Mouse (Mus musculus): ENCODE measurements around the gene Defb21.
A peak's percentile ranks its signal among the peaks of the same experiment; 100 is the strongest.

Defb21 gene

DNA sequence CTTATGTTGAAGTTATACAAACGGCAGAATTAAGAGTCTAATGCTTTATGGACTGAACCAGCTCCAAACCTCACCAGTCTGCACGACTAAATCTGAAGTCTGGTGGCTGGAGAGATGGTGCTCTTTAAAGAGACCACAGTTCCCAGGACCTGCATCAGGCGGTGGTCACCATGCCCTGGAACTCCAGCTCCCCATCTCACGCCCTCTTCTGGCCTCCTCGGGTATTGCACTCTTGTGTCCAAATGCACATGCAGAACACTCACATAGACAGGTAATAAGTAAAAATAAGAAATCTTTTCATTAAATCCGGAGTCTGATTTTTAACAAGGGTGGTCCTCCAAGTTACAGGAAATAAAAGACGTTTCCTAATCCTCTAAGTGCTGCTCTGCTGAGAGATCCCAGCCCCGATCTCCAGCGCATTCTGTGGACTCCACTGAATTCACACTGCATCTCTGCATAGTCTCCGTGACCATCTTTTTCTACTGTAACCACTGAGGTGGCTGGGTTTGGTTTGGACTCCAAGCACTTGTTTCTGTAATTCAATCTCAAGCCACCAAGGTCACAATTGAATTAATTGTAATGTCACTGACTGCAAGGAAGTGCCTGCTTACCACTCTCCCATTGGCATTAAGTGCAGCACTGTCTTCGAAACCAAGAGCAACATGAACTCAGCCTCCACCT, at the start of gene Defb21:
Gene Defb21 (plus strand): TSS at position 631 of the 681 bp plus-strand sequence.
- peak; percentile 8 to 12 for DNase-seq

DNA sequence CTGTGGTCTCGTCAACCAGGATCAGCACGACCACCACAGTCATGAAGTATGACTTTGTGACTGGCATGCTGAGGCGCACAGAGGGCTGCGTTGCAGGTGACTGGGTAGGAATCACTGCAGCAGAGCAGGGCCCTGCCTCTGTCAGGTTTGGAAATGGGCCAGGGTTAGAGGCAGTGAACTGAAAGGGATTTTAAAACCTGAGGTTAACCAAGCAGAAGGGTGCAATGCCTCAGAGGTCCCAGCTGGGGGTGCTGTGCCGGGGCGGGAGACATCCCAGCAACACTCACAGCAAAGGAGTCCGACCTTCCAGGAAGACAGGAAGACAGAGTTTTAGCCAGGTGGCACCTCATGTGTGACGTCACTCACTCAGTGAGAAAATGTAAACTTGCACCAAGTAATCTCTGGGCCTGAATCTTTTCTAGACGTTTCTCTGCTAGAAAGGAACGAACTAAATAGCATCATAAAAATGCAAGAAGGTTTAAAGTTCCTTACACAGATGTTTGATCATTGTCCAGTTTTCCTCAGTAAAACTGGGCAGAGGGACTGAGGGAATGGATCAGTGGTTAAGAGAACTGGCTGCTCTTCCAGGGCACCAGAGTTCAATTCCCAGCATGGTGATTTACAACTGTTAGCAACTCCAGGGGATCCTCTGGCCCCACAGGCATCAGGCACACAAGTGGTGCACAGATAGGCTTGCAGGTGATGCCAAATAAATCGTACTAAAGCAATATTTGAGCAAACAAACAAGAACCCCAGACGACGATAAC, 32.4 kb upstream of the Defb21 start, which contains the start of gene Defb29:
Gene Defb29 (minus strand): TSS at position 155 of the 767 bp plus-strand sequence.
- no peak for DNase-seq

DNA sequence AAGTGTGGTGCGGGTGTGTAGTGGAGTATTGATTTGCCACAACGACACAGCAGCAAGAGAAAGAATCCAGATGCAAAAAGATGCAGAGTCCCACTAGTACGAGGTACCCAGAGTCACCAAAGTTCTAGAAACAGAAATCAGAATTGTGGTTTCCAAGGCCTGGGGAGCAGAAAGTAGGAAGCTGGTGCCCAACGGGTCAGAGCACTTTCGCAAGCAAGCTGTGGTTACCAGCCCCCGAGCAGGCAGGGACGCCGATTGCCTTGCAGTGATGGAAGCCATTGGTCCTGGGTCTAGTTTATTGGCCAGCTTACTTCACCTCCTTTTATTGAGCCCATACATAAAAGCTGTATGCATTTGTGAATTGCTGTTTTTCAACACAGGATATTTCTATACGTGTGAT, 30.6 kb upstream of the Defb21 start:
- no peak for DNase-seq

DNA sequence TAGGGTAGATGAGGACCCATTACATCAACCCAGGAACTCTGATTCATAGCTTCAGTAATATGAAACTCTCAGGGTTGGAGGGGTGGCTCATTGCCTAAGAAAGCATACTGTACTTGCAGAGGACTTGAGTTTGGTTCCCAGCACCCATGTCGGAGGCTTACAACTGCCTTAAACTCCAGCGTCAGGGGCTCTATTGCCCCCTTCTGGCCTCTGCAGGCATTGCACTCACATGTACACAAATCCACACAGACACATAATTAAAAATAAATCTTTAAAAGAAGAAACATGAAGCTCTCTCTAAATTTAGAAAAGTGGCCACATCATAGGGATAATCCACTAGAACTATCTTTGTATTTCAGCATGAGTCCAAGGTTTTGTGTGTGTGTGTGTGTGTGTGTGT, 29.6 kb upstream of the Defb21 start:
- DNase-seq, result no peak

DNA sequence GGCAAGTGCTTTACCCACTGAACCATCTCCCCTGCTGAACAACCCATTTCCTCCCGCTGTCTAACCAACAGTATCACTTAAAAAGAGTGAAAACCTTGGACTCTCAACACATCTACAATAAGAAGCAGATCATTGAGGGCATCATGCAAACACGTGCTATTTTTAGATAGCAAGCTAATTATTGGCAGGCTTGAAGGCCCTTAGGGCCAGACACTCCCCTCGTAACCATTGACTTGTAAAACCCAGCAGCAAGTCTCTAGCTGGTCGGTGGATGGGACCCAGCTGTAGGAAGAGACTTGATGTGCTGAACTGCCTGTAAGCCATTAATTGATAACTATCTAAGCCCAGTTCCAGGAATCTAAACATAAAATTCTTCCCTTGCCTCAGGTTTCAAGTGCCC, 29.1 kb upstream of the Defb21 start:
- DNase-seq, result no peak

DNA sequence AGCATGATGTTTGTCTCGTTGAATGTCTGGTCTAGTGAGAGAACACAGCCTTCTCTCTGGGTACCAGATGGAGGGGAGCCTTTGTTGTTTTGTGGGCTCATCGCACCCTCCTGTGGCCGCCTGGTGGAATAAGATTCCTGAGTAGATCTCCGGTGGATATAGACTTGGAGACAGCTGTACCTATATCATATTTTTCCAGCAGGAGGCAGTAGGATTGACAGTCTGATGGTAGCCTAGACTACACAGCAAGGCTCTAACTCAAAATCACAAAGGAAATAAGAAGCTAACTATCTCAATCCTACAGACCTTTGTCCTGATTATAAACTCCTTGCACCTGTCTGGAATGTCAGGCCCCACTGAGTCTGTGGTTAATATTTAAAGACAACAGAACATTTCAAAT, 27.9 kb upstream of the Defb21 start:
- no peak for DNase-seq

DNA sequence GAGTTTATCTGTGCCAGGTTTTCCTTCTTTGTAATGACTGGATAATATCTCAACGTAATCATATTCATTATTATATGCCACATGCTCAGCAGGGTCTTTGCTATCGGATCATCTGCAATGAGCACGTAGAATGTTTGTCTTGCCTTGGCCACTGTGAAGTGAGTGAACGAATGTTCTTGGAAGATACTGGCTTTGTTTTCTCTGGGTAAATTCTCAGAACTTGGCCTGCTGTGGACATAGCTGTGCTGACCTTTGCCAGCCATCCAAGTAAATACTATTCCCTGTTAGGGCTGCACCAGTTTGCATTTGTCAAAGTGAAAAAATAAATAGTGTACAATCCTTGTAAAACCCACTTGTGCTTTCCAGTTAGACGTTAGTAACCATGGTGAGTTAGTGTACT, 24.4 kb upstream of the Defb21 start:
- DNase-seq, result no peak

DNA sequence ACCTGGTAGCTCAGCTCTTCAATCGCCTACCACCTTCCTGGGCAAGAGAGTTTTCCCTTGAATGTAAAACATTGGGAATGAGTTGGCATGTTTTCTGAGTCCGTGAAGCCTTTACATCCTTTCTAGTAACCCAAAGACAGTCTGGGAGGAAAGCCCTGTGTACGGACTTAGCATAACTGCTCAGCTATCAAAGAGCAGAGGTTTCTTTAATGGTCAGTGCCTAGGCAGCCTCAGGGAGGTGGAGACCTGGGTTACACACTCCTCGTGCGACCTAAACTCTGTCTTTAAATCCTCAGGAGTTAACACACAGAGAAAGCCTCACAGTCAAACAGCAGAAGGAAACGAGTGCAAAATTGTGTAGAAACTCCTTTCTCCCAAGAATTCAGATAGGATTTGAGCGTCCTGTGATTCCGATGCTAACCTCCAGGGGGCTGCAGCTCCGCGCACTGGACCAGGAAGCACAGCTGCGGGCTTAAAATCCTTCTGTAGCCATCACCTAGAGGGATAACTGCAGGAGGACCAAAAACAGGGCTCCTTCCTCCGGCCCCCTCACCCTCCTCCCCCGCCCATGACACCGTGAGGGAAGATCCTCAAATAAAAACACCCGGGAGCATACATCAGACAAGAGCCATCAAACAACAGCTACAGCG, 18.6 kb upstream of the Defb21 start:
- DNase-seq, result peak; percentile 9 to 22

DNA sequence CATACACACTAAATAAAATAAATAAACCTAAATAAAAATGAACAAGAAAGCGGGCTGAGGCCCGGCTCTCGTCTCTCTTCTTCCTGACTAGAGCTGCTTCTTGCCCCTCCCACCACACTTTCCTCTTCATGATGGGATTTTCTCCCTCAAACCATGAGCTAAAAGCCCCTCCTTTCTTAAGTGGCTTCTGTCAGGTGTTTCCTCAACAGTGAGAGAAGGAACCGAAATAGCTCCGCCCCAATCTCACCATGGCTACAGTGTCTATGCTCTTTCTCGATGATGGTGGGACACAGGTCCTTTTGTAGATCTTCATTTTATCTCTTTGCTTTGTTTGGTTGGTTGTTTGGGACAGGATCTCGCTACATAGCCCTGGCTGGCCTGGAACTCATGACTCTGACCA, 15.9 kb upstream of the Defb21 start:
- no peak for DNase-seq

DNA sequence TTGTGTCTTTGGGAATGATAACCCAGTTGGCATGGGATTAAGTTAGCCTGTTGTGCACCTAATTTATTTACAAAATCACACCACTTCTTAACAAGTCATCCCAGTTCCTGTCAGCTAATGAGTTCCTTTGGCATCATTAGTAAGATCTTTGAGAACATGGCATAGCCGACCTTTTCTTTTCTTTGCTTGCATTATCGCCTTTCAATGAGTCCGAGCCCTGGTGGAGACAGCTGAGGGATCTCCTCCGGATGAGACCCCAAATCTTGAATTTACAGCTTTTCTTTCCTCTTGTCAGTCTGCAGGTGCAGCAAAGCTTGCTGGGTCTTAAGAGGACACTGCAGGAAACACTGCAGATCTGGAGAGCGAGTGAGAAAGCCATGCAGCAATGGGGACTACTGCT, 3.5 kb upstream of the Defb21 start, which contains the start of gene Gm17416:
Gene Gm17416 (plus strand): TSS at position 301 of the 400 bp plus-strand sequence.
- no peak for DNase-seq

DNA sequence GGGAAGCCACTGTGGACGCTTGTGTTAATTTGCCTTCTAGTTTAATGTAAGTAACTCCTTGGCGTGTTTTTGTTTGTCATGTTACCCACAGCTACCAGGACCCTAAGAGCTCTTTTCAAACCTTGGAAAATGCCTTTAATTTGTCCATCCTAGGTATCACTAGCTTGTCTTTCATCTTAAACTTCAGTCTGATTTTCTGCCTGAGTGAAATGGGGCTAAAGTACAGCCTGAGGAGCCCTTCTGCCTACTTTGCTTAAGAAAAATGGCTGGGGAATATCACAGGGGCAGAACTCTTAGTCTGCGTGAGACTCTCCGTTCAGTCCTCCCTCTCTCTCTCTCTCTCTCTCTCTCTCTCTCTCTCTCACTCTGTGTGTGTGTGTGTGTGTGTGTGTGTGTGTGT, 2.7 kb upstream of the Defb21 start:
- no peak for DNase-seq

DNA sequence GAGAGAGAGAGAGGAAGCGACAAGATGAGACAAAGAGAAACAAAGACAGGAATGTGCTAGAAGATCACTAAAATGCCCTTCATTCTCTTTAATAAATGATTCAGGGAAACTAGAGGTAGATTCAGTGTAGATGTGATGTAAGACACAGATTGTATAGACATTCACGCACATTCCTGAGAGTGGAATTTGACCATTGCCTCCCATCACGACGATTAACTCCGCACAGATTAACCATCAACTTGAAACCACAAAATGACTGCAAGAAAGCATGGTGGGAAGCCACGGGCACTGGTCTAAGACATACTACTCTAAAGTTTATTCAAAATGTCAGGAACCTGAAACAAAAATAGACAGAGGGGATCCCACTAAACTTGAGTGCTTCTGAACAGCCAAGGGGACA, 2.2 kb upstream of the Defb21 start:
- no peak for DNase-seq

DNA sequence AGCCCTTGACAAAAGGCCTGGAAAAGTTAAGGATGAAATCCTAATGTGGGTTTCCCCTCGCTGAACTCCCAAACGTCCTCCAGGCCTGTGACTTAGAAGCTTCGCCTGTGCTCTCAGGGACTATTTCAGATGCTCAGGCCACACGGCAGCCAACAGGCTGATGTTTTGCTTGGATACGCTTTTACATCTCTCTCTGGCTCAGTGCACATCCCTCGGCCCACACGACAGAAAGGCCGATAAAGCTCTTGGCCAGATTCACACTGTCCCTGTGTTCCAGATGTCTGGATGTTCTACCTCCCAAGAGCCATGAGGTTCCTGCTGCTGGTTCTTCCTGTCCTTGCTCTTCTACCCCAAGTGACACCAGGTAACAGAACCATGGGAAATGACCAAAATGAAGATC, 940 bp downstream of the Defb21 start:
- no peak for DNase-seq

DNA sequence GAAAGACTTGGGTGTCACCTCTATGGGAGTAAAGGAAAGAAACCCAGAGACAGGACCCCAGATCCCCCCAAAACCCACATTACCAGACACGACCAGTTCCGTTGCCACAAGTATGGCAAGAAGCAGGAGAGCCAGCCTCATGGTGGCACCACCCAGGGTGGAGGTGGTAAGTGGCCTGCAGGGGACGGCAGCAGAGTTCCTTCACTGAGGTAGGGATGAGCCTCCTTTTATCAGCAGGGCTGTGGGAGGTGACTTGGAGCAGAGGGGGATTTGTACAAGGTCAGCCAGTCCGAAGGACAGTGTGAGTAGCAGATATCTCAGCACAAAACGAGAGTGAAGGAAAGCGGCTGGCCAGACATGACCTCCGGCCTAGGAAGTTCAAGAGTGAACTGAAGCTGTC, 7.6 kb downstream of the Defb21 start, which contains the start of gene Defb19:
Gene Defb19 (minus strand): TSS at position 206 of the 400 bp plus-strand sequence.
- DNase-seq, result no peak

DNA sequence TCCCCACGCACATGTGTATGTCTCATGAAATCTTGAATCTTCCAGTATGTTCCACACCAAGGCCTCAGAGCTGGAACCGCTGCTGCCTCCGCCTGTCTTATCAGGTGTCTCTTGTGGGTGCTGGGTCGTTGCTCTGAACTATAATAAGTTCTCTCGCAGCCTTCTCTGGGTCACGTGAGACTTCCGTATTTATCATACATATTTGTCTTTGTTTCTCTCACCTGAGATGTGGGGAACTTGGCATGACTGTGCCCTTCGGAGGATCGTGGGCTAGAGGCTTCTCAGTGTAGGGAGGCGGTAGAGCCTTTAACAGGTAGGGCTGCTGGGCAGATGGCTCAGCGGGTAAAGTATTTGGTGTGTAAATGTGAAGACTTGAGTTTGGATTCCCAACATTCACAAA, 8.1 kb downstream of the Defb21 start:
- no peak for DNase-seq

DNA sequence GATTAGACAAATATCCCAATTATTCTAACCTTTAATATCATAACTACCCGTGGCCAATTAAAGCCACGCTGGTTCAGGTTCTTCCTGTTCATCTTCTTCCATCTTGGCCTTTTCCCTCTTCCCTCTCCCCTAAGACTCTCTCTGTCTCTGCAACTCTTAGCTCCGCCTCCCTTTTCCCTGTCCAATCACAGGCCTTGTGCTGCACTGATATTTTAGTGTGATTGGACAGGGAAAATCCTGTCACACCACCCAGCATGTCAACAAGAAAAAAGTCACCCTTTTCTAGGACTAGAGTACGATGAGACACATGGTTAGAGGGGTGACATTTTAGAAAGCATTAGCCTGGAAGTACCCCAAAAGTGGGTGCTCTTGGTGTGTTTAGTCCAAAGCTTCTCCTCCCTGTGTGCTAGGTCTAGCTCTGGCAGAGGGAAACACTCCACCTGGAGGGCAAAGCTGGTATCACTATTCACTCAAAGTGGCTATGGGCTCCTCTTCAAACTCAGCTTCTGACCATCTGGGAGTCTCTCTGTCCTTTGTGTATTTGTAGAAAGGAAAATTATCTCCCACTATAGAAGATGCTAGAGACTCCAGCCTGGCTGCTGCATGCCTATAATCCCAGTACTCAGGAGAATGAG, 14.5 kb downstream of the Defb21 start:
- DNase-seq, result no peak

DNA sequence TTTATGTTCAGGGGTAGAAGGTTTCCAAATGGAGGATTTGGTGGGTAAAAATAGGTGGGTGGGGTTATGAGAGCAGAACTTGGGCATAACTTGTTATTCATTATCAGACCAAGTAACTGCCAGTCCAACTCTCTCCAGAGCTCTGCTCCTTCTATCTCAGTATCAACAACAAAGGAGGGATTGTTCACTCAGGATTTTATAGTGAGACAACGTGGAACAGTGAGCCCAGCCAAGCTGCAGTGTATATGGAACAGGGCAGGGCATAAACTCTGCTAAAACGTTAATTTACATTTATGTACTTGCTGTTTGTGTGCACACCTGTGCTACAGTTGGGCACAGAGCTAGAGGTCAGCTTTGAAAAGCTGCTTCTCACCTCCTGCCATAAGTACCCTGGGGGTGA, 15.9 kb downstream of the Defb21 start:
- DNase-seq, result no peak

DNA sequence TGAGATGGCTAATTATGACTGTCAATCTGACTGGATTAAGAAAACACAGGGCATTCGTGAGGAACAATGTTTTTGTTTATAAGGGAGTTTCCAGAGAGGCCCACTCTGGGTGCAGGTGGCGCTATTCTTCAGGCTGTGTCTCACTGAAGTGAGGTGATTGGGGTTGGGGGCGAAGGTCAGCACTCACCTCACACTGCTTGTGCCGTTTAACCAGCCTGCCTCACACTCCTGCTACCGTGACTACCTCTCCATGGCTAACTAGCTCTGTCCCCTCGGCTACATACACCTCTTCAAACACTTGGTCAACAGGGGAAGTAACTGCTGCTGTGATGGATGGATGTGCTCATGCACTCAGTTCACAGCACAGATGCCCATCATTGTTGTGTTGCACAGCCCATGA, 16.5 kb downstream of the Defb21 start:
- DNase-seq, result no peak

DNA sequence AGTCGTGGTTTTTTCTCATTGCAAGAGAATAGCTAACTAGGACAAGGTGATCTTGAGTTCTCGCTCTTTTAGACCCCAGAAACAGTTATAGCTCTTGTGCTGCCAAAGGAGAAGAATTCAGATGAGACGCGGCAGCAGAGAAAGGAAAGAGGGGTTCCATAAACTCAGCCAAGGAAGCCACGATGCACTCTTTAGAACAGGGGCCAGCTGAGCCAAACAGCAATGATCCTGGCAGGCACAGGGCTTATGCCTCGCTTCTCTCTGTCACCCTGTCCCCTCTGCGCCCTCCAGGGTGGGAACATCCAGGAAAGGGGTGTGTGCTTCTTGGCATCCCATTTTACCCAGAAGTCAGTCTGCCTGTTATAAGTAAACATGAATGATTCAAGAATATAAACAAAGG, 26.8 kb downstream of the Defb21 start, which contains the start of gene Defb45:
Gene Defb45 (minus strand): TSS at position 101 of the 400 bp plus-strand sequence.
- DNase-seq, result no peak

DNA sequence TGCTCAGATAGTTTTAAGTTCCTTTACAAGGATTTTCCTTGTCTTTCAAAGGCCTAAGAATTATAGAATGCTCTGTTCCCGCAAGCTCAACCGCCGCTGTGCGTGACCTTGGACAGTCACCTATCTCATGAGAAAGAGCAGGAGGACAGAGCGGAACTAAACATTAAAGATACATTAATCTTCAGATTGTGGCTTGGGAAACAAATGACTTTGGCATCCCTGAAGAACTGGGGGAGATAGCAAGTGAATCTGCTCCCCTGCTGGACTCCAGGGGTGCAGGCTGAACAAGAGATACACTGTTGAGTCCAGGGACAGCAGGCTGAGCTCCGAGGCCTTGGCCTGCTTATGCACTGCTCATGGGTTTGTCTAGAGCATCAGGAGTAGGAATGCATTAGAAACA, 27.5 kb downstream of the Defb21 start:
- DNase-seq, result no peak

DNA sequence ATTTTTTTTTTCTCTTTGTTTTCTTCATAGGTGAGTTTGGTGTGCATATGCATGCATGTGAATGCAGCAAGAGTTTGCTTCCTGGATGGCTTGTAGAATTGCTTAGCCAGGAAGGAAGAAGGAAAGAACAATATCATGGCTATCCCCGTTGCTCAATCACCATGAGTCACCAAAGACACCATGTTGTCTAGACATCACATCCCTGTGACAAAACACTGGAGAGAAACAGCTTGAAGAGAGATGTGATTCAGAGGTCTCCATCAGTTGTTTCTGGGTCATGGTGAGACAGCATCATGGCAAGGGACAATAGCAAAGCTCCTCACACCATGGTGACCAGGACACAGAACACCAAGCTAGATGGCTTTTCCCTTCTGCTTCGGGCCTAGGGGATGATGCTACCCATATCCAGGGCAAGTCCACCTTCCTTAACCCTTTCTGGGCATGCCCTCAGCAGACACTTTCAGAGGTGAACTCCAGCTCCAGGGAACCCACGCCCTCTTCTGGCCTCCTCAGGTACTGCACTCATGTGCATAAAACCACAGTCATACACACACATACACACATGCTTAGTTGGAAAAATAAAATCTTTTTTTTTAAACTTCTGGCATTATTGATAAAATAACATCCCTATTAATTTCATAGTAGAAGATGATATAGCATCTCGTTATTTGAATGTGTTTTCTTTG, 28.9 kb downstream of the Defb21 start:
- DNase-seq, result no peak

DNA sequence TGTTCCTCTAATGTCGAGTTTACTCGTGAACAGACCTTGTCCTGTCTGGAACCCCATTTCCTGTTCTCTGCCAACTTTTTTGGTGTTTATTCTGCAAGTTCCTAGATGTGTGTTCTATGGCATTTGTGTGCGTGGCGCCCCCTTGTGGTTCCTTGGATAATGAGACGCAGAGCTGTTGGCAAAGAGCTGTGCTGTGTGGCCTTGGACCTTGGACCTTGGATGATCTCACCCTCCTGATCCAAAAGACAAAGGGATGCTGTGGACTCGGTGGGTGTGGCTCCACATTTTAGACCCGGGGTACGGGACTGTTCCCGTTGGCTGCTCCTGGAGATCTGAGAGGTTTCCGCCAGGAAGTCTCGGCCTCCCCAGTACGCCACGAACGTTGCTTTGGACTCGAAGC, 31.5 kb downstream of the Defb21 start, which contains the start of gene Defb36:
Gene Defb36 (plus strand): TSS at position 271 of the 400 bp plus-strand sequence.
- peak in 1 of 2 experiments; percentile 12 for DNase-seq

Measured in thymus, postnatal 36 days (tissue).